26 mouse cellular contexts compared by ENCODE assay signal in the genomic region with DNA sequence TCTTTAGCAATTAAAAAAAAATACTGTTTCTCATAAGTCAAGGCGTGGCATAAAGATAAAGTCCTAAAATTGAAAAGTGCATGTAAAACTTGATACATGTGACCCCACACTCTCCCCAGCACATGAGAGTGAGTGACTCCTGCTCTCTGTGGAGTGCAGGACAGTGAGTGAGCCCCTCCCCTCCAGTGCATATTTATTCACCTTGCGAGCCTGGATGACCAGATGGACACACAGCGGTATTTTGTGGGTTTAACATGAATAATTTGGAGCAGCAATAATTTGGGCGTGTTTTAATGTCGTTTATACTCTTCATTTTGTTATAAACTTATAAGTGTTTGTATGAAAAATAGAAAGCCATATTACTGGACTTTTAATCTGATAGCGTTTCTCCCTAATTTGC. TPM values are rescaled to one million over a fixed set of nuclear protein-coding genes. Genes with fewer than 3 reads are reported as not detected.
A peak's percentile ranks its signal among the peaks of the same experiment; 100 is the strongest.
DNase-seq lines count a peak whose midpoint lies in the region; ATAC-seq lines count a peak whose summit lies in the region.
"Had no signal": no experiment of that assay in that cellular context is flagged by ENCODE, and none has a peak within 500 bp of the region (broad histone marks: within the 10 kb centered on the region; RNA-seq: fewer than 3 reads in every experiment).

No protein-coding gene starts in this region.

- H3K36me3 ChIP-seq in hindbrain, embryonic 12.5 days, result no peaks in the 10 kb centered on the region
- H3K36me3 ChIP-seq in midbrain, embryonic 13.5 days, result no peaks in the 10 kb centered on the region
- H3K36me3 ChIP-seq: forebrain, embryonic 10.5 days; G1E; heart, embryonic 10.5 days; heart, embryonic 13.5 days; hindbrain, embryonic 15.5 days had no signal

- H3K4me3 ChIP-seq in hindbrain, embryonic 12.5 days, result no peak overlapping the region
- H3K4me3 ChIP-seq in midbrain, embryonic 13.5 days (replicated peaks), result no peak overlapping the region
- H3K4me3 ChIP-seq: forebrain, embryonic 10.5 days; forebrain, embryonic 13.5 days; gastrocnemius, adult 2 months; heart, embryonic 10.5 days; heart, embryonic 13.5 days; hindbrain, embryonic 15.5 days had no signal

- no peaks in the 10 kb centered on the region for H3K9me3 ChIP-seq in hindbrain, embryonic 12.5 days (replicated peaks)
- no peaks in the 10 kb centered on the region for H3K9me3 ChIP-seq in midbrain, embryonic 13.5 days
- H3K9me3 ChIP-seq: forebrain, embryonic 10.5 days; forebrain, embryonic 13.5 days; heart, embryonic 10.5 days; heart, embryonic 13.5 days; hindbrain, embryonic 15.5 days had no signal

- no peak overlapping the region for H3K27ac ChIP-seq in hindbrain, embryonic 12.5 days
- H3K27ac ChIP-seq in midbrain, embryonic 13.5 days, result no peak overlapping the region
- H3K27ac ChIP-seq: forebrain, embryonic 10.5 days; forebrain, embryonic 13.5 days; gastrocnemius, adult 2 months; heart, embryonic 10.5 days; heart, embryonic 13.5 days; hindbrain, embryonic 15.5 days had no signal

- peaks cover 2% of the 10 kb centered on the region; the same call in 1 of the 2 replicates for H3K27me3 ChIP-seq in hindbrain, embryonic 12.5 days
- no peaks in the 10 kb centered on the region for H3K27me3 ChIP-seq in midbrain, embryonic 13.5 days
- H3K27me3 ChIP-seq: CH12.LX; forebrain, embryonic 13.5 days; heart, embryonic 13.5 days; hindbrain, embryonic 15.5 days had no signal

- H3K4me1 ChIP-seq in hindbrain, embryonic 12.5 days, result 0 out of 2 replicates have a peak, but pooled peaks cover 7% of the 10 kb centered on the region
- 0 out of 2 replicates have a peak, but pooled peaks cover 11% of the 10 kb centered on the region for H3K4me1 ChIP-seq in midbrain, embryonic 13.5 days (replicated peaks)
- H3K4me1 ChIP-seq: hindbrain, embryonic 15.5 days had no signal

- DNase-seq in cerebellum, adult 11-12 months, result peak; percentile 48
- no peak for DNase-seq in cerebellum, adult 8-10 months
- peak; percentile 23 for DNase-seq in testis, postnatal 10 days (ENCODE audit: low spot score)
- no peak for DNase-seq in testis, postnatal 14 days (ENCODE audit: low spot score)
- peak; percentile 67 for DNase-seq in cerebellum, adult 9-11 months
- DNase-seq: adrenal gland, postnatal 10 days; adrenal gland, postnatal 36 days; B cell, adult 2 months; gastrocnemius, adult 2 months; gastrocnemius, postnatal 14 days; heart, adult 18-20 months; heart, postnatal 14 days; heart, postnatal 4 days; kidney, adult 2 months had no signal

- H3K9ac ChIP-seq in hindbrain, embryonic 12.5 days, result no peak overlapping the region
- H3K9ac ChIP-seq in midbrain, embryonic 13.5 days (replicated peaks), result no peak overlapping the region
- H3K9ac ChIP-seq: forebrain, embryonic 13.5 days; heart, embryonic 13.5 days; hindbrain, embryonic 15.5 days had no signal

- ATAC-seq in hindbrain, embryonic 12.5 days (ENCODE audit: low FRiP score), result no peak
- no peak for ATAC-seq in midbrain, embryonic 13.5 days
- ATAC-seq: forebrain, embryonic 13.5 days; forebrain, embryonic 16.5 days; intestine, postnatal 0 days; Patski had no signal

- H3K4me2 ChIP-seq in hindbrain, embryonic 12.5 days (replicated peaks), result no peak overlapping the region
- H3K4me2 ChIP-seq in midbrain, embryonic 13.5 days (replicated peaks), result no peak overlapping the region
- H3K4me2 ChIP-seq: forebrain, embryonic 13.5 days; heart, embryonic 13.5 days; hindbrain, embryonic 15.5 days had no signal

- 93% methylated on average over 6 of the region's 6 CpGs for WGBS in hindbrain, embryonic 12.5 days
- WGBS in midbrain, embryonic 13.5 days, result 96% methylated on average over 6 of the region's 6 CpGs

RNA-seq across cellular contexts. Expression of gene Wipf3, which starts 11.3 kb away (rescaled TPM):
- polyA plus RNA-seq in hindbrain, embryonic 12.5 days (2016; fragmentation: Nextera tagmentation; extraction: Ambion mirVana), result 1.5 and 1.7 TPM in 2 replicates
- polyA plus RNA-seq in midbrain, embryonic 13.5 days (2015; fragmentation: Nextera tagmentation; extraction: Ambion mirVana), result 2.8 and 3.0 TPM in 2 replicates
- polyA plus RNA-seq: G1E had no signal

Comparison
In these comparisons a context has a peak if more than half of its experiments do, and no peak if none do; other contexts are left out.
1. DNase-seq: peak in cerebellum, adult 11-12 months (single experiment), testis, postnatal 10 days (single experiment) and cerebellum, adult 9-11 months (single experiment); none in cerebellum, adult 8-10 months (single experiment) and testis, postnatal 14 days (single experiment).